Mouse (Mus musculus): ENCODE measurements around the gene Tmc4. TPM values are rescaled to one million over a fixed set of nuclear protein-coding genes. Genes with fewer than 3 reads are reported as not detected.
"Not testable (repeated sequence)": the region's sequence is repeated elsewhere in the genome, so short reads cannot be mapped to it uniquely, and the experiment has no call there.

Gene Tmc4
- total RNA-seq, 2 experiments from 2014 or later: 7.4 to 14.6 TPM

- no peak for TF ChIP-seq CTCF (IDR thresholded peaks at IDR 0.05)
- no peak for DNase-seq (ENCODE audit: extremely low spot score in 1 of 2, low spot score in 2 of 2)
- H3K4me3 ChIP-seq: peak overlapping the region; percentile 64
- peak overlapping the region; percentile 91 for H3K27ac ChIP-seq
- intact Hi-C loops (cut with DNase I): no loop called here
Observed at GRCm38 (mm10) chr7:3704475-3704874, 27.1 kb upstream of the Tmc4 start.

- peak within 1 kb of the TSS; percentile 91 for H3K27ac ChIP-seq
- H3K4me3 ChIP-seq: peak within 1 kb of the TSS; percentile 64
- peak; percentile 96 to 97 for DNase-seq (ENCODE audit: extremely low spot score in 1 of 2, low spot score in 2 of 2)
- peak; percentile 47 for TF ChIP-seq CTCF (IDR thresholded peaks at IDR 0.05)
- intact Hi-C loops (cut with DNase I): no loop called here
Observed at GRCm38 (mm10) chr7:3703879-3704441, 26.6 kb upstream of the Tmc4 start, which contains the start of gene Rps9. Gene Rps9, plus strand, starts transcription at chr7:3703993.

- no peak for DNase-seq (ENCODE audit: extremely low spot score in 1 of 2, low spot score in 2 of 2)
- Histone ChIP-seq H3K27ac (peak overlapping the region; percentile 91), H3K4me3 (peak overlapping the region; percentile 64)
- no peak for TF ChIP-seq CTCF (IDR thresholded peaks at IDR 0.05)
- intact Hi-C loops (cut with DNase I): no loop called here
Observed at GRCm38 (mm10) chr7:3703148-3703878, 26.0 kb upstream of the Tmc4 start.

- intact Hi-C loops (cut with DNase I): loop anchor here (10.0 kb wide), 1 partner anchor 1366 kb away; the partner anchor contains the start of gene U2af2
- H3K27ac ChIP-seq: no peak overlapping the region
- H3K4me3 ChIP-seq: no peak overlapping the region
- no peak for DNase-seq (ENCODE audit: extremely low spot score in 1 of 2, low spot score in 2 of 2)
- no peak; the same call in 1 of the 2 replicates for TF ChIP-seq CTCF (IDR thresholded peaks at IDR 0.05)
Observed at GRCm38 (mm10) chr7:3698471-3698870, 21.1 kb upstream of the Tmc4 start.

GRCm38 (mm10) chr7:3694949-3695305 lies 17.6 kb upstream of the Tmc4 start:
- intact Hi-C loops (cut with DNase I): loop anchor here (5.0 to 10.0 kb wide), 2 partner anchors 452 to 1370 kb away; partner anchors contain the start of gene U2af2
- Histone ChIP-seq H3K4me3 (peak overlapping the region; percentile 85), H3K27ac (peak overlapping the region; percentile 37)
- not testable (repeated sequence) for DNase-seq (ENCODE audit: extremely low spot score in 1 of 2, low spot score in 2 of 2)

- peak; percentile 37 to 50 for DNase-seq (ENCODE audit: extremely low spot score in 1 of 2, low spot score in 2 of 2)
- TF ChIP-seq CTCF (IDR thresholded peaks at IDR 0.05): no peak
- peak overlapping the region; percentile 93 for H3K27ac ChIP-seq
- intact Hi-C loops (cut with DNase I): loop anchor here (5.0 to 10.0 kb wide), 2 partner anchors 453 to 1370 kb away; partner anchors contain the start of gene U2af2
- peak overlapping the region; percentile 85 for H3K4me3 ChIP-seq
Observed at GRCm38 (mm10) chr7:3694076-3694948, 17.0 kb upstream of the Tmc4 start.

GRCm38 (mm10) chr7:3693809-3694075 lies 16.4 kb upstream of the Tmc4 start:
- no peak for TF ChIP-seq CTCF (IDR thresholded peaks at IDR 0.05)
- Histone ChIP-seq H3K4me3 (peak overlapping the region; percentile 85), H3K27ac (peak overlapping the region; percentile 93)
- no peak for DNase-seq (ENCODE audit: extremely low spot score in 1 of 2, low spot score in 2 of 2)
- intact Hi-C loops (cut with DNase I): loop anchor here (5.0 to 10.0 kb wide), 2 partner anchors 454 to 1371 kb away; partner anchors contain the start of gene U2af2

- Histone ChIP-seq H3K27ac (peak within 1 kb of the TSS; percentile 93), H3K4me3 (peak within 1 kb of the TSS; percentile 85)
- DNase-seq (ENCODE audit: extremely low spot score in 1 of 2, low spot score in 2 of 2): peak; percentile 93 to 97
- TF ChIP-seq CTCF (IDR thresholded peaks at IDR 0.05): no peak
- intact Hi-C loops (cut with DNase I): loop anchor here (5.0 to 10.0 kb wide), 2 partner anchors 454 to 1372 kb away; partner anchors contain the start of gene U2af2
Observed at GRCm38 (mm10) chr7:3692987-3693808, 15.8 kb upstream of the Tmc4 start, which contains the start of gene Mboat7. Gene Mboat7, minus strand, starts transcription at chr7:3693523.

GRCm38 (mm10) chr7:3692382-3692986 lies 15.1 kb upstream of the Tmc4 start, which contains the start of gene Tsen34:
Gene Tsen34, plus strand, starts transcription at chr7:3692863.
- Histone ChIP-seq H3K4me3 (peak within 1 kb of the TSS; percentile 85), H3K27ac (peak within 1 kb of the TSS; percentile 93)
- no peak; the same call in 1 of the 2 replicates for TF ChIP-seq CTCF (IDR thresholded peaks at IDR 0.05)
- no peak for DNase-seq (ENCODE audit: extremely low spot score in 1 of 2, low spot score in 2 of 2)
- intact Hi-C loops (cut with DNase I): loop anchor here (5.0 to 10.0 kb wide), 2 partner anchors 455 to 1372 kb away; partner anchors contain the start of gene U2af2

GRCm38 (mm10) chr7:3691919-3692318 lies 14.6 kb upstream of the Tmc4 start:
- Histone ChIP-seq H3K27ac (peak overlapping the region; percentile 93), H3K4me3 (peak overlapping the region; percentile 85)
- intact Hi-C loops (cut with DNase I): loop anchor here (2.0 to 10.0 kb wide), 3 partner anchors 45 to 1373 kb away; partner anchors contain the start of gene U2af2
- DNase-seq (ENCODE audit: extremely low spot score in 1 of 2, low spot score in 2 of 2): no peak
- no peak for TF ChIP-seq CTCF (IDR thresholded peaks at IDR 0.05)
